Mouse (Mus musculus) adrenal gland, postnatal 36 days (tissue): ENCODE results near the gene Scn11a. TPM values are rescaled to one million over a fixed set of nuclear protein-coding genes. Genes with fewer than 3 reads are reported as not detected.

ENCODE experiments used
- DNase-seq, 2 experiments: peaks; one replicate each; pipeline ENCODE4 v3.0.0; 2021; ENCODE audit warnings: mixed read lengths in 1 of 2
- total RNA-seq, 2 experiments: library from RNA; stranded (reverse); gene quantifications; 2 replicates each; pipeline ENCODE4 v1.2.3; 2021

The Scn11a gene
- total RNA-seq, 2 experiments from 2014 or later = 0.03 TPM; not detected in 1

GRCm38 (mm10) chr9:119795254-119795912 is 29.9 kb downstream of the Scn11a start:
- DNase-seq = no peak

DNA sequence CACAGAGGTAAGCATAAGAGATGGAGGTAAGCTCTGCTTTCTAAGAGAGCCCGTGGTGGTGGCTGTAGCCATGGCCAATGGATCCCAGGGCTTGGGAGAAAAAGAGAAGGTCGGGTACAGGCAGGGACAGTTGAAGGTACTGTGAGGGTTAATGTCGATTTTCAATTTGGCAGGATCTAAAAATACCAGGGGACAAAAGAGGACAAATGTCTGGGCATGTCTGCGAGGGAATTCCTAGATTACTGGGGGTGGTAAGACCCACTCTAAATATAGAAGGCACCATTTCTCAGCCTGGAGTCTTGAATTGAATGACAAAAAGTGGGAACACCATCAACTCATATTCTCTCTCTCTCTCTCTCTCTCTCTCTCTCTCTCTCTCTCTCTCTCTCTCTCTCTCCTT is 30.8 kb downstream of the Scn11a start:
- DNase-seq = no peak

DNA sequence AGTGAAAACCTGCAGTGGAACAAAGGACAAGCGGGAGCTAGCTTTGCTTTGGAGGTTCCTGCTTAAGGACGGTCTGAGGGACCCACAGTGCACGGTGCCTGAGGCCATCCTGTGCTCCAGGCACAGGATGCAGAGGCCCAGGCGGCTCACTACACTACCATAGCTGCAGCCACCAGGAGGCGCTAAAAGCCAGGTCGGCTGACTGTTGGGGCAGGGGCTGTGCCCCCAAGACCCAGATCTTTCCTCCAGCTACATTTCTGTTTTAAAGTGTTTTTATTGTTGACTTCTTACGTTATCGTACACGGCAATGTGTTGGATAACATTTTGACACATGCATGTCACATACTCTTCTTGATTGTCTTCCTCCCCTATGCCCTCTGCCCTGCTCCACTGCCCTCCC is 32.8 kb downstream of the Scn11a start:
- no peak for DNase-seq

- no peak for DNase-seq
Measured at GRCm38 (mm10) chr9:119780901-119781300, 44.4 kb downstream of the Scn11a start.

GRCm38 (mm10) chr9:119776661-119777060 is 48.6 kb downstream of the Scn11a start:
- no peak for DNase-seq

GRCm38 (mm10) chr9:119768585-119768984 is 56.7 kb downstream of the Scn11a start:
- DNase-seq = peak; percentile 26 to 28

DNA sequence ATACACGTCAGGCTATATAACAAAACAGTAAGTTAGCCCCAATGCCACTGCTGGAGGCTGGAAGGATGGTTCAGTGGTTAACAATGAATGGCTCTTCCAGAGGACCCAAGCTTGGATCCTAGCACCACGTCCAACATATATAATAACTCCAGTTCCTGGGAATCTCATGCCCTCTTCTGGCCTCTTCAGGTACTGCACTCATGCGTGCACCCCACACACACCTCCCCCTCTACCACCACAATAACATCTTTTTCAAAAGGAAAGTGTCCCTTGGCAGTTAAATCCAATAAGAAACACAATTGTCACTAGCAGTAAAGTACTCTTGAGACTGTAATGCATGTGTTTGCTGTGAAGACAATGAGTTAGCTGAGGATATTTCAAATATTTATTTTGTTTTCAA is 65.0 kb downstream of the Scn11a start:
- no peak for DNase-seq

GRCm38 (mm10) chr9:119759457-119759856 is 65.8 kb downstream of the Scn11a start:
- no peak for DNase-seq

- DNase-seq = peak in 1 of 2 experiments; percentile 26
Measured at GRCm38 (mm10) chr9:119751507-119751906, 73.7 kb downstream of the Scn11a start.

GRCm38 (mm10) chr9:119749112-119749511 is 76.1 kb downstream of the Scn11a start:
- DNase-seq = no peak

DNA sequence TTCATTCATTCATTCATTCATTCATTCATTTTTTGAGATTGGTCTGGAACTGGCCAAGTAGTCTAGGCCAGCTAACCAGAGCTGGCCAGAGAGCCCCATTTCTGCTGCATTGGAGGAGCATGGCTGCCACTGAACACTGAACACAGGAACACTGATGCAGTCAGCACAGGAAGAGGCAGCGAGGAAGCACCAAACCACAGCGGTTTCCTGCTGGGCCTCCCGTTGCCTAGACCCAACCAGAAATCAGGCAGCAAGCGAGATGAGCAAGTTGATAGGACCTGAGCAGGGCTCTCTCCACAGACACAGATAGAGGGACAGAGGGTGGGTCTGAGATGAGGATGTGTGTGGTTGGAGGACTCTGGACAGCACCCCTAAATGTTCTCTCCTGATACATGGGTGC is 81.4 kb downstream of the Scn11a start:
- DNase-seq = no peak

- no peak for DNase-seq
Measured at GRCm38 (mm10) chr9:119743312-119743711, 81.9 kb downstream of the Scn11a start.

DNA sequence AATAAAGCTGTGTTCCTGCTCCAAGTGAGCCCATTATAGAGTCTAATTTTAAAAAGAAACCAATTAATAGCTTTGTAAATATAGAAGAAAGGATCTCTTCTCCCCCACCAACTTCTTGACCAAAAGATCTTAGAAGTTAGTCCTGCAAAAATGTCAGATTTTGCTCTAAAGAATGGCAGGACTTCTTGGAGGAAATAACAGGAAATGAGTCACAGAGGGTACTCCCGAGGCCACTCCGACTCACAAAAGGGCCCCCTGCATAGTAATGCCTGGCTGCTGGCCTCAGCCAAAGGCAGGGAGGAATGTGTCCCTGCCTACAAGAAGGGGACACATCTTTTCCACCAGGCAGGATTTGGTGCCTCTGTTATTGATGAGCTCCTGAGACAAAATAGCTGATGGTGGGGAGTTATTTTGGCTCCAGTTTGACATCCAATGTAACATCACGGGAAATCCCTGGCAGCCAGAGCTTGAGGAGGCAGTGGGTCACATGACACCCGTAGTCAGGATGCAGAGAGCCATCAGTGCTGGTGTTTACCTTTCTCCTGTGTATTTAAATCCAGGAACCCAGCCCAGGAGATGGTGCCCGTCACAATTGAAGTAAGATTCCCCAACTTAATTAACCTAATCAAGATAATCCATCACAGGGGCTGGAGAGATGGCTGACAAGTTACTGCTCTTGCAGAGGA is 84.0 kb downstream of the Scn11a start:
- DNase-seq = no peak

- DNase-seq = no peak
Measured at GRCm38 (mm10) chr9:119728412-119729097, 96.7 kb downstream of the Scn11a start.

DNA sequence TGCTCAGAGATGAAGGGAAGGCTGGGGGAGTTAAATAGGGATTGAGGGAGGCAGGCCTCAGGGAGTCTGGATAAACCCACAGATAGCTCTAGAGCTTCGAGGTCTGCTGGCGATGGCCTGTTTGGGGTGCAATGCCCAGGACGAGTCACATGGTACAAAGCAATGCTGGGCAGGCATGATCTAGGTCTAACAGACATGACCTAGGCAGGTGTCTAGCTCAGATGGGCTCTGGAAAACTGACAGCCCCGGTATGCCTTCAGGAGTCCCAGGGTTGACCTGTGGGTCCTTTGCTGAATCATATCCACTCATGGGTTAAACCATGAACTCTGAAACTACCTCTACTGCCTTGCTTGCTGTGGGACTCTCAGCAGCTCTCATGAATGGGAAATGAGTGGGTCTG is 98.3 kb downstream of the Scn11a start:
- DNase-seq = no peak

DNA sequence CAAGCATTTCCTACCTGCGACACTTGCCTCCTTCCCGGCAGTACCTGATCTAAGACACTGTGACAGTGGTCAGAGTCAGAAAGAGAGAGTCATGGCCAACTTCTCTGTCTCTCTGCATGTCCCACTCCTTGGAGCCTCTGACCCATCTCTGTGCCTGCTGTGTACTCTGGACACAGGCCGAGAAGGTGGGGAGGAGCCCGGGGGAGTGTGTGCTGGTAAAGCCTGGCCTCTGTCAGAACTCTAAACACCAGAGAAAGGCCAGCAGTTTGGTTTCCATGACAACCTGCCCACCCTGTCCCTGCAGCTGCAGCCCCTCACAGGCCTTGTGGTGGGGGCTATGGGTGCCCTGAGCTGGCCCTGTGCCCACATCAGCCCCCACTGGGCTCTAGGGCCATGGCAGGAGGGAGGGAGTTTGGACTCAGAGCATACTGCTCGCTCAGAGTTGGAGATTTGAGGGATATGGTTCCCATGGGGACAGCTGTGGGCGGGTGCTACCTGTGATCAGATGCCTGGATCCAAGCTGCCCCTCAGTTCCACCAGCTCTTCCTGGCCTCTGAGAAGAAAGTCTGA is 99.9 kb downstream of the Scn11a start:
- no peak for DNase-seq

DNA sequence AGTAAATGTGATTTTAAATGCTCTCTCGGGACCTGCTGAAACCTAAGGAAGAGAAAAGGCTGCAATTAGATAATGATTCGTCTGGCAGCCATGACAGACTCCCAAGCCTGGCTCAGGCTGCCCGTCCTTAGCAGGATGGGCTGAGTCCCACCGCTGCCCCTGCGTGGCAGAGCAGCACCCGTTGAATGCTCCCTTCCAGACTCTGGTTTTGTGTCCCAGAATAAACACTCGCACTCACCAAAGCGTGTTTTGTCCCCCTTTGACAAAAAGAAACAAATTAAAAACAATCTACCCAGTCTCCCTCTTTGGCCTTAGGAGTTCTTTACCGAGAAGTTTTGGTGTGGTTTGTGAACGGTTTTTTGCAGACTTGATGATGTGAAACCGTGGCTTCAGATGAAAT is 106.0 kb downstream of the Scn11a start, which contains the start of gene Scn10a:
Gene Scn10a (minus strand): TSS at position 101 of the 400 bp plus-strand sequence.
- DNase-seq = no peak

DNA sequence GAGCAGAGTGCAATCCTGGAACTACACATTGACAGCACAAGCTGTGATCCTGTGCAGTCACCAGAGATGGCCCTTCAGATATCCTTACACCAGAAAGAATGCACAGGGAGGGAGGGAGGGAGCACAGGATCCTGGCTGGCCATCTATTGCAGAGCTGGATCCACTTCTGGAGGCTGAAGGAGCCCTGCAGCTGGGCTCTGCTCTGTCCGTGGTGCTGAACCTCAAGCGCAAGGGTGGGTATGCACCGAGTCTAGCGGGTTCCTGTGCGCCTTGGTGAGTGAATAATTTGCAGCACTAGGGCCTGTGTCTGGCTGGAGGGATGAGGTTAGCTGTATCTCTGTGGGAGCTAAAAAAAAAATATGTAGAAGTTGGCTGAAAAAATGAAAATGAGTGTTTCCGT is 118.6 kb downstream of the Scn11a start:
- DNase-seq = peak; percentile 83 to 84
